Mouse (Mus musculus): ENCODE data around the gene Lcorl. TPM values are rescaled to one million over a fixed set of nuclear protein-coding genes. Genes with fewer than 3 reads are reported as not detected.

Gene Lcorl
- polyA plus RNA-seq, 1 experiment from 2014 or later = 88.5 TPM

DNA sequence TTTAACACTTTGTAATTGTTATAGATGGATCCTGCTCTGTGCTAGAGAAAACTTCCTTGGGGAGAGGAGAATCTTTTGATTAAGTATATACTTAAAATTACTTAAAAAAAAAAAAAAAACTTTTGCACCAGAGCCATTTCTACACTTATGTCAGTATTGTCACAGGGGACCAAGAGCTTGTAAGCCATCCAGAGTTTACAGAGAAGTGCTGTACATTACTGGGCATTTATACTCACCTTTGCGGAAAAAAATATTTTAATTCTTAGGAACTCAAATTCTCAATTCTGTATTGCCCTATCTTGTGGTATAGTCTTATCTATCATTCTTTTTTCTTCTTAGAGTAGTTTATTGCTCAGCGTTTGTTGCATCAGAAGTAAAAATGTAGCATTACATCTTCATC lies 953 bp upstream of the Lcorl start:
- WGBS = 69% methylated on average over 2 of the region's 2 CpGs
- Histone ChIP-seq H3K4me3 (replicated peaks; ENCODE audit: low read depth, low read length) (peak overlapping the region; percentile 96; the same call in 1 of the 2 replicates), H3K36me3 (ENCODE audit: control insufficient read depth, insufficient read depth, low read length) (no peaks in the 10 kb centered on the region), H3K4me2 (ENCODE audit: low read length) (peak overlapping the region; percentile 60), H3K9ac (replicated peaks; ENCODE audit: low read length) (no peak overlapping the region), H3K9me3 (ENCODE audit: control insufficient read depth, low read length) (no peaks in the 10 kb centered on the region), H3K27me3 (ENCODE audit: control insufficient read depth, insufficient read depth, low read length) (no peaks in the 10 kb centered on the region), H3K27ac (replicated peaks; ENCODE audit: low read depth, low read length) (no peak overlapping the region), H3K4me1 (ENCODE audit: control insufficient read depth, insufficient read depth, low read length) (no peaks in the 10 kb centered on the region; the same call in 1 of the 2 replicates)
- ATAC-seq (ENCODE audit: low FRiP score, low TSS enrichment) = no peak
- no peak for DNase-seq

DNA sequence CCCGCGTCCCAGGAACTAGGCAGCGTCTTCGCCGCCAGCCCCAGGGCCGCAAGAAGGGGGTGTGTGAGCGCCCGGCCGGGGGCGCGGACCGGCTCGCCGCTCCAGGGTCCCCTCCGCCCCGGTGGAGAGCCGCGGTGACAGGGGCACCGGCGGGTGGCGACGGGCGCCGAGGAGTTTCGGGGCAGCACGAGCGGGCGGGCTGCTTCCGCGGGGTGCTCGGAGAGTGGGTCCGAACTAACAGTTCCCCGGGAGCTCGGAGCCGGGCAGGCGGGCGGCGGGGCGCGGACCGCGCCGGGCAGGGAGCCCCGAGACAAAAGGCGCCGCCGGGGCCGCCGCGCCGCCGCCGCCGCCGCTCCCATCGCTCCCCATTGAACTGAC lies 550 bp downstream of the Lcorl start:
- no peaks in the 10 kb centered on the region; the same call in 1 of the 2 replicates for H3K4me1 ChIP-seq (ENCODE audit: control insufficient read depth, insufficient read depth, low read length)
- H3K9me3 ChIP-seq (ENCODE audit: control insufficient read depth, low read length) = no peaks in the 10 kb centered on the region
- under 1% methylated on average over 45 of the region's 56 CpGs for WGBS

DNA sequence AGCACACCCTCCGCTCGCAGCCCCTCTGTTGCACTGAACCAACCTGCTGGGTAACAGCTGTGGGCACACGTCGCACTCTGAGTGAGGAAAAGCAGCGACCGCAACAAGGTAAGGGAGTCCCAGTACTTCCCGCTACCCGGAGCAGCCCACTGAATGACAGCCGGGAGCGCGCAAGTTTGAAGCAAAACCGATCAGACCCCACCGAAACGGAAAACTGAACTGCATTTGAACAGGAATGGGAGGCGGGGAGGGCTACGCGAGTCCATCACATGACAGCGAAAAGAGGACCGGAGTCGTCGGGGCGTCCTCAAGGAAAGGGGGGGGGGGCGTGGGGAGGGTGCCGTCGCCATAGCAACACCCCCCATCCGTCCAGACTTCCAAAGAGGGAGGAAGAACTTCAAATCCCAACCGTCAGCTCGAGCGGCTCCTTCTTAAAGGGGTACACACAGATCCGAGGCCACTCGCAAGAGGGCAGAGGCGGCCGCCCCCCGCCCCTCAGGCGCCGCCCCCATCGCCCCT lies 1.1 kb downstream of the Lcorl start:
- Histone ChIP-seq H3K27ac (replicated peaks; ENCODE audit: low read depth, low read length) (peak overlapping the region; percentile 99), H3K4me3 (replicated peaks; ENCODE audit: low read depth, low read length) (peak overlapping the region; percentile 96), H3K27me3 (ENCODE audit: control insufficient read depth, insufficient read depth, low read length) (no peaks in the 10 kb centered on the region), H3K9ac (replicated peaks; ENCODE audit: low read length) (peak overlapping the region; percentile 95), H3K4me2 (ENCODE audit: low read length) (peak overlapping the region; percentile 60), H3K9me3 (ENCODE audit: control insufficient read depth, low read length) (no peaks in the 10 kb centered on the region), H3K36me3 (ENCODE audit: control insufficient read depth, insufficient read depth, low read length) (no peaks in the 10 kb centered on the region), H3K4me1 (ENCODE audit: control insufficient read depth, insufficient read depth, low read length) (no peaks in the 10 kb centered on the region; the same call in 1 of the 2 replicates)
- DNase-seq (peak; percentile 85), ATAC-seq (ENCODE audit: low FRiP score, low TSS enrichment) (peak; percentile 59)
- WGBS = 1% methylated on average over 29 of the region's 37 CpGs

More for the DNA sequence above, 550 bp downstream of the Lcorl start:
- DNase-seq = no peak
- no peak; the same call in 1 of the 2 replicates for ATAC-seq (ENCODE audit: low FRiP score, low TSS enrichment)
- Histone ChIP-seq H3K4me2 (ENCODE audit: low read length) (peak overlapping the region; percentile 60), H3K9ac (replicated peaks; ENCODE audit: low read length) (peak overlapping the region; percentile 95), H3K4me3 (replicated peaks; ENCODE audit: low read depth, low read length) (peak overlapping the region; percentile 96), H3K36me3 (ENCODE audit: control insufficient read depth, insufficient read depth, low read length) (no peaks in the 10 kb centered on the region), H3K27ac (replicated peaks; ENCODE audit: low read depth, low read length) (peak overlapping the region; percentile 99), H3K27me3 (ENCODE audit: control insufficient read depth, insufficient read depth, low read length) (no peaks in the 10 kb centered on the region)

DNA sequence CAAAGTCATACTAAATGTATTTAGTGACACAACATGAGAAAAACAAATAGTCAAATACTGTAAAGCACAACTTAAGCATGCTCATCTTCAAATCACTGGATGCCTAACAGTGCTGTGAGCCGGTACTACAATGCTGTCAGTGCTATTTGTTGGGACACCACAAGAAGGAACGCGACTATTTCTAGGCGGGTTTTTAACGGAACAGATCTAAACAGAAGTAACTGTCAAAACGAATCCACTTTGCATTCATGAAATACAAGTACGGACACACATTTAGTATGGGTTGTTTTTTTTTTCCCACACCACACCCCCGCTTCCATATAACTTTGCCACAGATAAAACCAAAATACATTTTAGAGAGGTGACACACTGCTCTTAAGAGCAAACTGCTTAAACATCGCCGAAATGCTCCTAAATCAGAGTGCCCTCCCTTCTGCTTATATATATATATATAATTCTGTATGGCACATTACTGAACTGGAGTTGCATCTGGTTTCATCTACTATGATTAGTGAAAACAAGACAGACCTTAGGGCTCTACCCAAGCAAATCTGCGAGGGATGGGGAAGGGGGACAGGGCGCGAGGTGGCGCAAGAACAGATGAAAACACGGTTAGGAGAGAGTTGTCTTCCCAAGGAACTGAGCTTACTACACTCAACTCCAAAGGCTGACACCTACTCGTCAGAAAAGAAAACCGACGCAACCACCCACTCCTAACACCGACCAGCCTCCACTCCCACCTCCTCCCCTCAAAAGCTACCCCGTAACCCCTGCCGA lies 1.7 kb downstream of the Lcorl start:
- H3K9me3 ChIP-seq (ENCODE audit: control insufficient read depth, low read length) = no peaks in the 10 kb centered on the region
- peak overlapping the region; percentile 99 for H3K27ac ChIP-seq (replicated peaks; ENCODE audit: low read depth, low read length)
- no peaks in the 10 kb centered on the region for H3K27me3 ChIP-seq (ENCODE audit: control insufficient read depth, insufficient read depth, low read length)
- H3K4me2 ChIP-seq (ENCODE audit: low read length) = peak overlapping the region; percentile 60
- peak; percentile 78 for DNase-seq
- peak overlapping the region; percentile 96 for H3K4me3 ChIP-seq (replicated peaks; ENCODE audit: low read depth, low read length)
- peak; percentile 2 for ATAC-seq (ENCODE audit: low FRiP score, low TSS enrichment)
- H3K4me1 ChIP-seq (ENCODE audit: control insufficient read depth, insufficient read depth, low read length) = no peaks in the 10 kb centered on the region; the same call in 1 of the 2 replicates
- peak overlapping the region; percentile 95 for H3K9ac ChIP-seq (replicated peaks; ENCODE audit: low read length)
- H3K36me3 ChIP-seq (ENCODE audit: control insufficient read depth, insufficient read depth, low read length) = no peaks in the 10 kb centered on the region
- WGBS = 23% methylated on average over 21 of the region's 21 CpGs

DNA sequence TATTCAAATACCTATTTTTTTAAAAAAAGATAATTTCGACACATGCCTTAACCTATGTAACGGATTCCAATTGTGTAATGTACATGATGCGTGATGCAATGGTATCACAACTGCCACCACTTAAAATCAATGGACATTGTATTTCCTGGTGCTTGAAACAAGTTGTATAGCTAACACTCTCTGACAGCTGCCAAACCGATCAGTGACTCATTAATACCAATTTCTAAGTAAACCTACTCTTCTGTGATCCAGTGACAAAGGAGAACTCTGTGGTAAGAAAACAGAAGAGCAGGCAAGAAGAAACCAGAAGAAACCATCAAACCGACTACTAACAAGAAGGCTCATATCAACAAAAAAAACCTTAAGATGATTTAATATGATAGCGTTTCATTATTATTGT lies 12.7 kb downstream of the Lcorl start:
- no peak for ATAC-seq (ENCODE audit: low FRiP score, low TSS enrichment)
- no peaks in the 10 kb centered on the region for H3K27me3 ChIP-seq (ENCODE audit: control insufficient read depth, insufficient read depth, low read length)
- no peak overlapping the region for H3K4me3 ChIP-seq (replicated peaks; ENCODE audit: low read depth, low read length)
- H3K27ac ChIP-seq (replicated peaks; ENCODE audit: low read depth, low read length) = no peak overlapping the region
- no peak overlapping the region for H3K4me2 ChIP-seq (ENCODE audit: low read length)
- 0 out of 2 replicates have a peak, but pooled peaks cover 3% of the 10 kb centered on the region for H3K9me3 ChIP-seq (ENCODE audit: control insufficient read depth, low read length)
- H3K9ac ChIP-seq (replicated peaks; ENCODE audit: low read length) = no peak overlapping the region
- 98% methylated on average over 6 of the region's 6 CpGs for WGBS
- no peaks in the 10 kb centered on the region for H3K36me3 ChIP-seq (ENCODE audit: control insufficient read depth, insufficient read depth, low read length)
- H3K4me1 ChIP-seq (ENCODE audit: control insufficient read depth, insufficient read depth, low read length) = no peaks in the 10 kb centered on the region
- no peak for DNase-seq

DNA sequence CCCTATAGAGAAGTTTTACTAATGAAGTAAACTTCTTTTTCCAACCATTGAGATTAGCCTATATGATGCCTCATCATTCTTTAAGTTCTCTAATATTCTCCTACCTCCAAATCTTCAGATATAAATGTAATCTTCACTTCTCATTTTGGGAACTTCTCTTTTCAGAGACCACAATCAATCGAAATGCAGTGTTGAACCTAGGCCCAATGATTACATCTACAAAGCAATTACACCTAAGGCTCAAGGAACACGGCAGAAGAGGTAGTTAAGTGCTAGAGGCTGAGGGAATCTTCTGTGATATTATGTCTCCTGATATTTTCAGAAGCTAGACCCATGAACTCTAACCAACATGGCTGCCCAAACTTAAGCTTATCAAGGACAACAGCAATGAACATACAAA lies 22.3 kb downstream of the Lcorl start:
- no peak overlapping the region for H3K9ac ChIP-seq (replicated peaks; ENCODE audit: low read length)
- H3K27me3 ChIP-seq (ENCODE audit: control insufficient read depth, insufficient read depth, low read length) = no peaks in the 10 kb centered on the region
- no peak overlapping the region for H3K4me3 ChIP-seq (replicated peaks; ENCODE audit: low read depth, low read length)
- ATAC-seq (ENCODE audit: low FRiP score, low TSS enrichment) (no peak), DNase-seq (no peak)
- 97% methylated on average over 2 of the region's 2 CpGs for WGBS
- H3K4me1 ChIP-seq (ENCODE audit: control insufficient read depth, insufficient read depth, low read length) = no peaks in the 10 kb centered on the region
- no peaks in the 10 kb centered on the region; the same call in 1 of the 2 replicates for H3K9me3 ChIP-seq (ENCODE audit: control insufficient read depth, low read length)
- no peaks in the 10 kb centered on the region for H3K36me3 ChIP-seq (ENCODE audit: control insufficient read depth, insufficient read depth, low read length)
- no peak overlapping the region for H3K4me2 ChIP-seq (ENCODE audit: low read length)
- no peak overlapping the region for H3K27ac ChIP-seq (replicated peaks; ENCODE audit: low read depth, low read length)

DNA sequence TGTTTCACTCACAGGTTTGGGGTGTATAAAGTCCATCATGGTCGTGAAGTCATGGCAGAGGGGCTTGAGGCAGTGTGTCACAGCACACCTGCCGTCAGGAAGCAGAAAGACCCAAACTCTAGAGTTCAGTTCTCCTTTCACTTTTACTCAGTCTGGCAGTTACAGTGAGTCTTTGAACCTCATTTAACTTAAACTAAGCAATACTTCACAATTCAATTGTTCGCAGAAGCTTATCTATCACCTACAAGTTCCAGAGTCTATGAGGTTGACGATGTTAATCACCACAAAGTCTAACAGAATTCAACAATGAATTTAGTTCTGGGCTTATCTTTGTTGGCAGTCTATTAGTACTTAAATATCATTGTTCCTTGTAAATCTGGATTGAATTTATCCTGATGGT lies 45.9 kb downstream of the Lcorl start:
- no peak overlapping the region for H3K27ac ChIP-seq (replicated peaks; ENCODE audit: low read depth, low read length)
- no peak overlapping the region for H3K4me2 ChIP-seq (ENCODE audit: low read length)
- H3K9me3 ChIP-seq (ENCODE audit: control insufficient read depth, low read length) = peaks cover 29% of the 10 kb centered on the region
- H3K27me3 ChIP-seq (ENCODE audit: control insufficient read depth, insufficient read depth, low read length) = no peaks in the 10 kb centered on the region
- no peak for ATAC-seq (ENCODE audit: low FRiP score, low TSS enrichment)
- no peaks in the 10 kb centered on the region for H3K4me1 ChIP-seq (ENCODE audit: control insufficient read depth, insufficient read depth, low read length)
- H3K9ac ChIP-seq (replicated peaks; ENCODE audit: low read length) = no peak overlapping the region
- 98% methylated on average over 4 of the region's 4 CpGs for WGBS
- no peak overlapping the region for H3K4me3 ChIP-seq (replicated peaks; ENCODE audit: low read depth, low read length)
- H3K36me3 ChIP-seq (ENCODE audit: control insufficient read depth, insufficient read depth, low read length) = no peaks in the 10 kb centered on the region
- DNase-seq = no peak

DNA sequence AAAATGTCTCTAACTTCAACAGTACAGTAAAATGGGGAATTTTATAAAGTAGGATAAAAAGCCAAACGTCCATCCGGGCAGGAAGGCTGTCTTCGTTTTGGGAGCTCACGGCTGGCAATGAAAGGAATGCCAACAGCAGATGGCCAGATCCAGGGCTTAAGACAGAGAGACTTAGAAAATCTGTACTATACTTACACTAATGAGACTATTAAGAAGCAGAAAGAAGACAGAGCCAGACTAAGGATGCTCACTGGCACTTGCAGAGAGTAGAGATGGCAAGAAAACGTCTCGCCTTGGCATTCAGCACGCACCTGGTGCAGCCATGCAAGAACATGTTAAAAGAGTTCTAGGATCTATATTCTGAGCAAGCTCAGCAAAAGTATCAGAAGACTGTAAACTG lies 65.6 kb downstream of the Lcorl start:
- H3K9me3 ChIP-seq (ENCODE audit: control insufficient read depth, low read length) = no peaks in the 10 kb centered on the region
- no peaks in the 10 kb centered on the region for H3K36me3 ChIP-seq (ENCODE audit: control insufficient read depth, insufficient read depth, low read length)
- no peak overlapping the region for H3K4me3 ChIP-seq (replicated peaks; ENCODE audit: low read depth, low read length)
- H3K27me3 ChIP-seq (ENCODE audit: control insufficient read depth, insufficient read depth, low read length) = no peaks in the 10 kb centered on the region
- 93% methylated on average over 7 of the region's 7 CpGs for WGBS
- ATAC-seq (ENCODE audit: low FRiP score, low TSS enrichment) (no peak), DNase-seq (no peak)
- H3K4me1 ChIP-seq (ENCODE audit: control insufficient read depth, insufficient read depth, low read length) = no peaks in the 10 kb centered on the region
- H3K4me2 ChIP-seq (ENCODE audit: low read length) = no peak overlapping the region
- H3K9ac ChIP-seq (replicated peaks; ENCODE audit: low read length) = no peak overlapping the region
- H3K27ac ChIP-seq (replicated peaks; ENCODE audit: low read depth, low read length) = no peak overlapping the region

DNA sequence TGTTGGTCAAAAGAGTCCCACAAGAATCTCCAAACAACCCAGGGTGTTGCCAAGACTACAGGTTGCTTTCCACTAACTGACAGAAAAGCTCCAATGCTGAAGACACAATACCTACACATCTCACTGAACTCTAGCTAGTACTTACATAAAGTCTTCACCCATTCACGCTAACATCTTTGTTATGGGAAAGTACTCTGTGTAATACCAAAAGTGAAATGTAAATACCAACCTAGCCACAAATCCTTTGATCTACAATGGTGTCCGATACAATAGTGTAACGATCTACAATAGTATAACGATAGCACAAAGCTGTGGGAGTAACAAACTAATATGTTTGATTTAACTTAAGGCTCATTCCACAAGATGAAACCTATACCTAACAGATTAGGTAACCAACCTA lies 67.2 kb downstream of the Lcorl start:
- Histone ChIP-seq H3K27ac (replicated peaks; ENCODE audit: low read depth, low read length) (no peak overlapping the region), H3K9ac (replicated peaks; ENCODE audit: low read length) (no peak overlapping the region), H3K4me3 (replicated peaks; ENCODE audit: low read depth, low read length) (no peak overlapping the region), H3K36me3 (ENCODE audit: control insufficient read depth, insufficient read depth, low read length) (no peaks in the 10 kb centered on the region), H3K4me2 (ENCODE audit: low read length) (no peak overlapping the region), H3K27me3 (ENCODE audit: control insufficient read depth, insufficient read depth, low read length) (no peaks in the 10 kb centered on the region), H3K4me1 (ENCODE audit: control insufficient read depth, insufficient read depth, low read length) (no peaks in the 10 kb centered on the region), H3K9me3 (ENCODE audit: control insufficient read depth, low read length) (no peaks in the 10 kb centered on the region)
- ATAC-seq (ENCODE audit: low FRiP score, low TSS enrichment) (no peak), DNase-seq (no peak)
- WGBS = 97% methylated on average over 4 of the region's 4 CpGs

All from midbrain, embryonic 14.5 days (tissue).